Mouse (Mus musculus) testis, postnatal 10 days (tissue): ENCODE data around the gene Taar5.
A peak's percentile ranks its signal among the peaks of the same experiment; 100 is the strongest.

ENCODE experiments used
- DNase-seq: peaks from one replicate; pipeline ENCODE4 v3.0.0; 2021; ENCODE audit warnings: low spot score

The Taar5 gene

GRCm38 (mm10) chr10:23970656-23971165 lies at the start of gene Taar5:
Gene Taar5 (plus strand): TSS chr10:23970706.
- DNase-seq: no peak

DNA sequence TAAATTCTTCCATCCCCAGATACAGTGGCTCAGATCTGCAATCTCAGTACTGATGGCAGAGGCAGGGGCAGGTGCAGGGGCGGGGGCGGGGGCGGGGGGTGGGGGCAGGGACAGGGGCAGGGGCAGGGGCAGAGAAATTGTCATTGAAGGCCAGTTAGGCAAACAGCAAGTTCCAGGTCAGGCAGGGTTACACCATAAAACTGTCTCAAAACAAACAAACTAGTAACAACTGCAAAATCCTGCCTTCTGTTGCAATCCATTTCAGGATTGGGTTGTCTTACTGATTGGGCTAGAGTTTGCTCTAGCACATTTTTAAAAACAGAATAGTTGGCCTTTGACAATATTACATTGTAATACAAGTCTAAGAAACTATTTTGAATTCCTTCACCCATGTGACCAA lies 48.0 kb upstream of the Taar5 start:
- no peak for DNase-seq

- DNase-seq: no peak
Observed at GRCm38 (mm10) chr10:23923941-23924340, 46.6 kb upstream of the Taar5 start.

GRCm38 (mm10) chr10:23937613-23938012 lies 32.9 kb upstream of the Taar5 start:
- no peak for DNase-seq

DNA sequence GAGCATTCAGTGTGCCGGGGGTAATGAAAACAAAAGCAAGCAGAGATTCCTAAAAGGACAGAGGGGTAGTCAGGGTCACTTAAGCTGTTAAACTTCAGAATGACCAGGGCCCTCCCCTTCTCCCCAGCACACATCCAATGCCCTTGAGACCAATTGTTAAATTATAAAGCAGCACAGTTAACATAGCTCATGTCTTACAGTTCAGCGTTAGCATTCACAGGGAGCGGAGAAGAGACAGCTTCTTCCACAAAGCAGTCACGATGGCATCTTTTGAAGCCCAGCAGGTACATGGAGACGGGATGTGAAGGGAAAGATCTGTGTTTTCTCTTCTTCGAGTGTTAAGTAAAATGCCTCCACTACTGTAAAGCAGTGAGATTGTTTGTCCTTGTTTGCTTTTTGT lies 32.2 kb upstream of the Taar5 start, which contains the start of gene Taar2:
Gene Taar2 (plus strand): TSS at position 261 of the 400 bp plus-strand sequence.
- no peak for DNase-seq

DNA sequence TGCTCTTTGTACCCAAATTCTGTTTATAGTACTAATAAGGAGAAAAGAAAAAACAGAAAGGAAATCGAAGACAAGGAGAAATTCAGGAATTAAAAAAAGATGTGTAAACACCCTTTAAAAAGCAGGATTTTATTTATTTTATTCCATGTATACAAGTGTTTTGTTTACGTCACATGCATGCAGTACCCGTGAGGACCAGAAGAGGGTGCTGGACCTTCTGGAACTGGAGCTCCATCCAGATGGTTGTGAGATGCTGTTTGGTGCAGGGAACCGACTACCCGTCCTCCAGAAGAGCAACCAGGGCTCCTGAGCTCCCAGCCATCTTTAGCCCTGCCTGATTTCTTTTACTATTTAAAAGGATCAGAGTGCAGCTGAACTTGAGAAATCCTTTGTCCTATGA lies 28.0 kb upstream of the Taar5 start:
- DNase-seq: peak; percentile 53

GRCm38 (mm10) chr10:23948026-23948425 lies 22.5 kb upstream of the Taar5 start:
- no peak for DNase-seq

DNA sequence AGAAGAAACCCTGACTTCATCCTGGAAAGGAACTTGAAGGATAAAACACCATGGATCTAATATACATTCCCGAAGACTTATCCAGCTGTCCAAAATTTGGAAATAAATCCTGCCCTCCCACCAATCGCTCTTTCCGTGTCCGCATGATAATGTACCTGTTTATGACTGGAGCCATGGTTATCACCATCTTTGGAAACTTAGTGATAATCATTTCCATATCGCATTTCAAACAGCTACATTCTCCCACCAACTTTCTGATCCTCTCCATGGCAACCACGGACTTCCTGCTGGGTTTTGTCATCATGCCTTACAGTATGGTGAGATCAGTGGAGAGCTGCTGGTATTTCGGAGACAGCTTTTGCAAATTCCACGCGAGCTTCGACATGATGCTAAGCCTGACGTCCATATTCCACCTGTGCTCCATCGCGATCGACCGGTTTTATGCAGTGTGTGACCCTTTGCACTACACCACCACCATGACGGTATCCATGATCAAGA lies 20.9 kb upstream of the Taar5 start, which contains the start of gene Taar3:
Gene Taar3 (plus strand): TSS at position 51 of the 498 bp plus-strand sequence.
- no peak for DNase-seq

GRCm38 (mm10) chr10:23951714-23952113 lies 18.8 kb upstream of the Taar5 start:
- DNase-seq: no peak

GRCm38 (mm10) chr10:23959071-23959470 lies 11.4 kb upstream of the Taar5 start:
- DNase-seq: no peak

DNA sequence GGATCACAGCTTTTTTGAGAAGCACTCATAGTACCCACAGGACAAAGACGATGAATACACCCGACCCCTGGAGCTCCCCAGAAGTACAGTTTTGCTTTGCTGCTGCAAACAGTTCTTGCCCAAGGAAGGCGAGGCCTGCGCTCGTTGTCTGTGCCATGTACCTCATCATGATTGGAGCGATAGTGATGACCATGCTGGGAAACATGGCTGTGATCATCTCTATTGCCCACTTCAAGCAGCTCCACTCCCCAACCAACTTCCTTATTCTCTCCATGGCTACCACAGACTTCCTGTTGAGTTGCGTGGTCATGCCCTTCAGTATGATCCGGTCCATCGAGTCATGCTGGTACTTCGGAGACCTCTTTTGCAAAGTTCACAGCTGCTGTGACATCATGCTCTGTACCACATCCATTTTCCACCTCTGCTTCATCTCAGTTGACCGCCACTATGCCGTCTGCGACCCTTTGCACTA lies 10.0 kb upstream of the Taar5 start, which contains the start of gene Taar4:
Gene Taar4 (plus strand): TSS at position 51 of the 472 bp plus-strand sequence.
- DNase-seq: no peak

- no peak for DNase-seq
Observed at GRCm38 (mm10) chr10:23963444-23963843, 7.1 kb upstream of the Taar5 start.

DNA sequence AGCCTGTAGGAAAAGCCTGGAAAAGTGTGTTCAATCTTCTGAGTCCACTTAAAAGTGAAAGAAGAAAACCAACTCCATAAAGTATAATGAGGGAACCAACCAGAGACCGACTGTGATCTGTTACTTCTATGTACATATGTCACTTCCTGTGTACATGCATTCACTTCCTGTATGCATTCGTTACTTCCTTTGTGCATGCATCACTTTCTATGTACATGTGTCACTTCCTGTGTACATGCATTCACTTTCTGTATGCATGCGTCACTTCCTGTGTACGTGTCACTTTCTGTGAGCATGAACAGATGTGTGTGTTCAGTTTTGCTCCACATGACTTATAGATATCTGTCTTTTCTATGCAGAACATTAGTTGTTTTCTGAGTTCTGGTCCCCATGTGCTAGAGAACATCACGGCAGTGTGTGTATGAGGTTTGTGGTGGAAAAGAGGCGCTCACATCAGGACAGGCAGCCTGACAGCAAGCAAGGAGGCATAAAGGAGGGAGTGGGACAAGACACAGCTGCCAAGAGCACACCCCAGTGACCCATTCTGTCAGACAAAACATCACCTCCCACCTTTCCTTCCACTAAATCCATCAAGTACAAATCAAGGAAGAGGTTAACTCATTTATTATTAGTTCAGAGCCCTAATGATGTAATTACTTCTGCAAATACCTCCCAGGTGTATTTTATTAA lies 5.4 kb upstream of the Taar5 start:
- no peak for DNase-seq

DNA sequence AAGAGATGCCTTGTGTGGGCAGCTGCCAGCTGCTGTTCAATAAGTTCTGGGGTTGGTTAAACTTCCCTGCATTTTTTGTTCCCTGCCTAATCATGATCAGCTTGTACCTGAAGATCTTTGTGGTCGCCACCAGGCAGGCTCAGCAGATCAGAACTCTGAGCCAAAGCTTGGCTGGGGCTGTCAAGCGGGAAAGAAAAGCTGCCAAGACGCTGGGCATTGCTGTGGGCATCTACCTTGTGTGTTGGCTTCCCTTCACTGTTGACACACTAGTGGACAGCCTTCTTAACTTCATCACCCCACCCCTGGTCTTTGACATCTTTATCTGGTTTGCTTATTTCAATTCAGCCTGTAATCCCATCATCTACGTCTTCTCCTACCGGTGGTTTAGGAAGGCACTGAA lies 750 bp downstream of the Taar5 start:
- DNase-seq: no peak

DNA sequence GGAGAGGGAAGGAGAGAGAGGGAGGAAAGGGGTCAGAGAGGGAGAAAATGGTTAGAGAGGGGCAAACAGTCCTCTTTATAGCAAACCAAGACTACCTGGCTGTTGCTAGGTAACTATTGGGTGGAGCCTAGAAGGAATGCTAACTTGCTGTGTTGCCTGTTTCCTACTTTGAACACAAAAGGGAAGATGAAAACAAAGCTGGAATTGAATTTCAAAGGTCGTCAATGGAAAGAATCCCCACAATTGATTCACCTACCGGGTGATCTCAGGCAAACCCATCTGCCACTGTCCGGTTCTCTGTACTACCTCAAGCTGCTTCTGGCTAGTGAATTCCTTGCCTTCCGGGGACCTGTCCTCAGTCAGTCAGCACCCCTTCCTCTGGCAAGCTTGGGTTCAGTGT lies 7.5 kb downstream of the Taar5 start:
- no peak for DNase-seq

DNA sequence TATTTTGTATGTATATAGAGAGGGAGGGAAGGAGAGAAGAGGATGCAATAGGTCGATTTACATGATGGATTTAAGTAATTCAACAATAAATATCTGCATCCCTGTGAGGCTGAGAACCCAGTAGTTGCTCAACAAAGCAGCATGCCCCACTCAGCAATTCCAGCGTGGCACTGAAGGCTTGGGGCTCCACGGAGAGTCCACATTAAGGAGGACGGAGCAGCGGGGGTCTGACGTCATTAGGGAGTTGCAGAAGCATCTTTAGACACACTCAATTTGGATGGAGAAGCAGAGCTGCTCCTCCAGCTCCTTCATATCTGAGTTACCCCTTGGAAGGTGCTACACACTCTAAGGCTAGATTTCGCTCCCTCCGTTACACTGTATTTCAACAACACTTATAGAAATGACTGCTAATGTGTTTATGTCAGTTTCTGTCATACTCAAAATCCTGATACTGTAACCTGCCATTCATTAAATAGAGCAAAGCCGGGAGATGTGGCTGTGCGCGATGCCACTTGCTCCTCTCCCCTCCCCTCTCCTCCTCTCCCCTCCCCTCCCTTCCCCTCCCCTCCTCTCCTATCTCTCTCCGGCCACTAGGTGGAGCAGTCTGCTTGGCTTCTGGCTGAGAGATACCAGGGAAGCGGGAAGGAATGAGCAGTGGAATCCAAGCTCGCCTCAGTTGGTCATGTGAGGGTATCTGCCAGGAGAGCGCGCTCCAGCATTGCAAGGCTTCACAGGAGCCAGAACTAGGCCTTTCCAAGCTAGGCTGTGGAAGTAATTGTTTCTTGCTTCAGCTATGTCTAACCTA lies 8.6 kb downstream of the Taar5 start:
- peak; percentile 83 for DNase-seq

GRCm38 (mm10) chr10:23985546-23985945 lies 15.0 kb downstream of the Taar5 start, which contains the start of gene Taar6:
Gene Taar6 (minus strand): TSS chr10:23985646.
- no peak for DNase-seq

DNA sequence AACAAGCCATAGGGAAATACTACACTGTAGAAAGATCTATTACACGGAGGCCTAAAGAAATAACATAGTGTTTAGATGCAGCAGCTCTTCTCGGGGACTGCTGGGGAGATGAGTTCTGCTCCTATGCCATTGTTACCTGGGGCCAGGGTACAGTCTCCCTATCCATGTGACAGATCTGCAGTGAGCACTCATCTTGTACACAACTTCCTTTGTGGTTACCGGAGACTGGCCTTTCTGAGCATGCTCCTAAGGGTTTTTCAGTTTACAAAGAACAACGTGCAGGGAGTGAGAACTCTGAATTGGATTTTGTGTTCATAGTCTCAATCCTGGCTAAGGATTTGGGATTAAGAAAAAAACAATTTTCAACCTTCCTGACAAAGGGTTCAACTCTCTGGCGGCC lies 15.9 kb downstream of the Taar5 start:
- no peak for DNase-seq

- no peak for DNase-seq
Observed at GRCm38 (mm10) chr10:23993381-23993780, 22.9 kb downstream of the Taar5 start, which contains the start of gene Taar7a. Gene Taar7a (minus strand): TSS chr10:23993481.

GRCm38 (mm10) chr10:23999639-24000038 lies 29.1 kb downstream of the Taar5 start, which contains the start of gene Taar7b:
Gene Taar7b (plus strand): TSS chr10:23999939.
- no peak for DNase-seq

- no peak for DNase-seq
Observed at GRCm38 (mm10) chr10:24006442-24006841, 35.9 kb downstream of the Taar5 start.

DNA sequence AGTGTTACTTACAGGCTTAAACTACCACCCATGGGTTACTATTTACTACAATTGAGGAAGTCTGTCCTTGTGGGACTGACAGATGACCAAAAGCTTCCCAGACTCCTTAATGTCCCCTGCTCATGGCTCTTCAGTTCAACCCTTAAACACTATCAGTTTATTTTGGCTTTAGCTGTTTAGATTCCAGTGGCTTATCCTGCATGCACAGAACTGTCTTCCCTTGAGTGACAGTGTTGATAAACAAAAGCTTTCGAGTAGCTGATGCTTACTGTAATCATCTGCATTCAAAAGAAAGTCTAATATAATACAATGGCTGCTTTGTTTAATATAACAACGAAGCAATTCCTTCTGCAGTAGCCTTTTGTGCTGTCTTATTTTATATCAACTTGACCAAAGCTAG lies 36.5 kb downstream of the Taar5 start:
- DNase-seq: no peak
